Mouse (Mus musculus) gastrocnemius, adult 8-10 months (tissue): ENCODE results near the gene Ccdc6. TPM values are rescaled to one million over a fixed set of nuclear protein-coding genes. Genes with fewer than 3 reads are reported as not detected.

ENCODE experiments used
- DNase-seq, 2 experiments: peaks; one replicate each; pipeline ENCODE4 v3.0.0; 2022; ENCODE audit warnings: low spot score in 2 of 2
- total RNA-seq, 4 experiments: library from RNA; stranded (reverse); gene quantifications; 2 replicates each; pipeline ENCODE4 v1.2.4; 2022

The Ccdc6 gene
- total RNA-seq = 100 to 1,000 TPM; 102 to 119 (median 108) TPM

GRCm38 (mm10) chr10:70096366-70097188 is at the start of gene Ccdc6:
Gene Ccdc6 (plus strand): TSS chr10:70097121.
- DNase-seq = peak; percentile 69 to 77

GRCm38 (mm10) chr10:70049771-70050170 is 47.1 kb upstream of the Ccdc6 start:
- no peak for DNase-seq

GRCm38 (mm10) chr10:70055291-70055690 is 41.6 kb upstream of the Ccdc6 start:
- no peak for DNase-seq

- DNase-seq = peak; percentile 57 to 60
Observed at GRCm38 (mm10) chr10:70057064-70057463, 39.9 kb upstream of the Ccdc6 start.

GRCm38 (mm10) chr10:70060021-70060688 is 36.8 kb upstream of the Ccdc6 start:
- DNase-seq = peak; percentile 60 to 71

- DNase-seq = peak in 1 of 2 experiments; percentile 13
Observed at GRCm38 (mm10) chr10:70060689-70061081, 36.2 kb upstream of the Ccdc6 start.

GRCm38 (mm10) chr10:70063881-70064555 is 32.9 kb upstream of the Ccdc6 start:
- DNase-seq = no peak

GRCm38 (mm10) chr10:70065191-70065590 is 31.7 kb upstream of the Ccdc6 start:
- DNase-seq = no peak

- no peak for DNase-seq
Observed at GRCm38 (mm10) chr10:70066497-70067168, 30.3 kb upstream of the Ccdc6 start.

- DNase-seq = no peak
Observed at GRCm38 (mm10) chr10:70067169-70068115, 29.5 kb upstream of the Ccdc6 start.

- DNase-seq = no peak
Observed at GRCm38 (mm10) chr10:70069321-70069720, 27.6 kb upstream of the Ccdc6 start.

GRCm38 (mm10) chr10:70071334-70071733 is 25.6 kb upstream of the Ccdc6 start:
- DNase-seq = no peak

- DNase-seq = no peak
Observed at GRCm38 (mm10) chr10:70077452-70077851, 19.5 kb upstream of the Ccdc6 start.

GRCm38 (mm10) chr10:70080908-70081307 is 16.0 kb upstream of the Ccdc6 start:
- DNase-seq = no peak

- DNase-seq = no peak
Observed at GRCm38 (mm10) chr10:70081564-70082175, 15.3 kb upstream of the Ccdc6 start.

- no peak for DNase-seq
Observed at GRCm38 (mm10) chr10:70083241-70083640, 13.7 kb upstream of the Ccdc6 start.

GRCm38 (mm10) chr10:70085256-70085961 is 11.5 kb upstream of the Ccdc6 start:
- no peak for DNase-seq

GRCm38 (mm10) chr10:70088788-70089187 is 8.1 kb upstream of the Ccdc6 start:
- no peak for DNase-seq

- no peak for DNase-seq
Observed at GRCm38 (mm10) chr10:70091876-70092462, 5.0 kb upstream of the Ccdc6 start.
